In genomic region chr7:35692641-35693040, GRCm38 (mm10) we compare ENCODE assay signal across 25 mouse cellular contexts. TPM values are rescaled to one million over a fixed set of nuclear protein-coding genes. Genes with fewer than 3 reads are reported as not detected.
DNase-seq lines count a peak whose midpoint lies in the region; ATAC-seq lines count a peak whose summit lies in the region.
"Had no signal": no experiment of that assay in that cellular context is flagged by ENCODE, and none has a peak within 500 bp of the region (broad histone marks: within the 10 kb centered on the region; RNA-seq: fewer than 3 reads in every experiment).

No protein-coding gene starts in this region.

- no peak overlapping the region for H3K4me2 ChIP-seq in forebrain, embryonic 16.5 days (ENCODE audit: low read length)
- no peak overlapping the region for H3K4me2 ChIP-seq in hindbrain, embryonic 16.5 days (ENCODE audit: low read length)
- no peak overlapping the region for H3K4me2 ChIP-seq in hindbrain, embryonic 11.5 days (replicated peaks; ENCODE audit: low read depth, low read length)
- H3K4me2 ChIP-seq: embryonic facial prominence, embryonic 12.5 days; forebrain, embryonic 13.5 days had no signal

- peak; percentile 68 to 74 for DNase-seq in cerebellum, postnatal 10 days
- no peak for DNase-seq in cerebellum, postnatal 36 days
- DNase-seq in forebrain, embryonic 10.5 days (ENCODE audit: extremely low spot score, low spot score), result no peak
- DNase-seq in hindbrain, embryonic 11.5 days (ENCODE audit: low spot score), result no peak
- peak; percentile 64 for DNase-seq in left cerebral cortex, postnatal 4 days
- DNase-seq in left cerebral cortex, postnatal 10 days (ENCODE audit: extremely low spot score in 1 of 2, low spot score in 2 of 2), result no peak
- DNase-seq: adrenal gland, adult 8-10 months; adrenal gland, postnatal 14 days; adrenal gland, postnatal 36 days; B cell, adult 2 months; cerebellum, adult 11 months; cerebellum, adult 18-20 months; cerebellum, adult 8-10 months; cerebellum, adult 9-11 months had no signal

- peaks cover 23% of the 10 kb centered on the region for H3K4me1 ChIP-seq in forebrain, embryonic 10.5 days
- H3K4me1 ChIP-seq in forebrain, embryonic 16.5 days (replicated peaks; ENCODE audit: control insufficient read depth, insufficient read depth, low read length), result peaks cover 27% of the 10 kb centered on the region
- peaks cover 8% of the 10 kb centered on the region for H3K4me1 ChIP-seq in hindbrain, embryonic 16.5 days (ENCODE audit: control insufficient read depth, insufficient read depth, low read depth, low read length)
- no peaks in the 10 kb centered on the region for H3K4me1 ChIP-seq in hindbrain, embryonic 11.5 days (replicated peaks; ENCODE audit: control insufficient read depth, insufficient read depth, low read length)

- H3K9ac ChIP-seq in forebrain, embryonic 16.5 days (replicated peaks; ENCODE audit: low read depth, low read length), result no peak overlapping the region
- H3K9ac ChIP-seq in hindbrain, embryonic 16.5 days (ENCODE audit: low read depth, low read length), result no peak overlapping the region
- H3K9ac ChIP-seq in hindbrain, embryonic 11.5 days (ENCODE audit: low read depth, low read length), result no peak overlapping the region
- H3K9ac ChIP-seq: embryonic facial prominence, embryonic 12.5 days; forebrain, embryonic 13.5 days; forebrain, postnatal 0 days had no signal

- no peak overlapping the region for H3K4me3 ChIP-seq in forebrain, embryonic 10.5 days
- no peak overlapping the region for H3K4me3 ChIP-seq in forebrain, embryonic 16.5 days (replicated peaks; ENCODE audit: low read length)
- no peak overlapping the region for H3K4me3 ChIP-seq in hindbrain, embryonic 16.5 days (ENCODE audit: low read length)
- H3K4me3 ChIP-seq in hindbrain, embryonic 11.5 days (ENCODE audit: low read depth, low read length), result no peak overlapping the region
- H3K4me3 ChIP-seq: embryonic facial prominence, embryonic 10.5 days; embryonic facial prominence, embryonic 12.5 days; forebrain, embryonic 13.5 days had no signal

- H3K27ac ChIP-seq in forebrain, embryonic 10.5 days, result peak overlapping the region; percentile 44; the same call in 1 of the 2 replicates
- H3K27ac ChIP-seq in forebrain, embryonic 16.5 days (ENCODE audit: low read length), result no peak overlapping the region
- H3K27ac ChIP-seq in hindbrain, embryonic 16.5 days (ENCODE audit: low read depth, low read length), result no peak overlapping the region
- no peak overlapping the region for H3K27ac ChIP-seq in hindbrain, embryonic 11.5 days (ENCODE audit: low read depth, low read length)
- H3K27ac ChIP-seq: embryonic facial prominence, embryonic 10.5 days; embryonic facial prominence, embryonic 12.5 days had no signal

- intact Hi-C loops in left cerebral cortex, postnatal 4 days (cut with DNase I), result no loop called here
- intact Hi-C loops in left cerebral cortex, postnatal 10 days (cut with DNase I), result no loop called here

- no peak for ATAC-seq in forebrain, embryonic 16.5 days
- 0 out of 2 replicates have a peak, but pooled peaks have one; percentile 24 for ATAC-seq in hindbrain, embryonic 16.5 days
- ATAC-seq in hindbrain, embryonic 11.5 days (ENCODE audit: low FRiP score), result no peak
- ATAC-seq: activated CD4-positive, CD25-positive, alpha-beta regulatory T cell, adult 4 months; CD4-positive, CD25-positive, alpha-beta regulatory T cell, adult 4 months; forebrain, postnatal 0 days; Patski had no signal

- peaks cover 61% of the 10 kb centered on the region for H3K36me3 ChIP-seq in forebrain, embryonic 10.5 days (replicated peaks)
- H3K36me3 ChIP-seq in forebrain, embryonic 16.5 days (ENCODE audit: control insufficient read depth, insufficient read depth), result peaks cover 5% of the 10 kb centered on the region; the same call in 1 of the 2 replicates
- no peaks in the 10 kb centered on the region for H3K36me3 ChIP-seq in hindbrain, embryonic 16.5 days (ENCODE audit: control insufficient read depth, insufficient read depth, low read length)
- no peaks in the 10 kb centered on the region for H3K36me3 ChIP-seq in hindbrain, embryonic 11.5 days (ENCODE audit: control insufficient read depth, insufficient read depth, low read length)

- WGBS in forebrain, embryonic 10.5 days, result 95% methylated on average over 12 of the region's 12 CpGs
- WGBS in forebrain, embryonic 16.5 days, result 78% methylated on average over 12 of the region's 12 CpGs
- 83% methylated on average over 12 of the region's 12 CpGs for WGBS in hindbrain, embryonic 16.5 days
- WGBS in hindbrain, embryonic 11.5 days, result 95% methylated on average over 12 of the region's 12 CpGs

- no peaks in the 10 kb centered on the region for H3K27me3 ChIP-seq in forebrain, embryonic 10.5 days (ENCODE audit: poor library complexity, severe bottlenecking)
- no peaks in the 10 kb centered on the region for H3K27me3 ChIP-seq in forebrain, embryonic 16.5 days (replicated peaks; ENCODE audit: control insufficient read depth, insufficient read depth, low read length)
- no peaks in the 10 kb centered on the region for H3K27me3 ChIP-seq in hindbrain, embryonic 16.5 days (replicated peaks; ENCODE audit: control insufficient read depth, insufficient read depth, low read length)
- H3K27me3 ChIP-seq in hindbrain, embryonic 11.5 days (ENCODE audit: control insufficient read depth, insufficient read depth, low read length), result no peaks in the 10 kb centered on the region
- H3K27me3 ChIP-seq: CH12.LX; embryonic facial prominence, embryonic 12.5 days; forebrain, embryonic 13.5 days; Patski had no signal

- no peaks in the 10 kb centered on the region for H3K9me3 ChIP-seq in forebrain, embryonic 10.5 days
- H3K9me3 ChIP-seq in forebrain, embryonic 16.5 days (ENCODE audit: control insufficient read depth, low read length), result no peaks in the 10 kb centered on the region
- no peaks in the 10 kb centered on the region for H3K9me3 ChIP-seq in hindbrain, embryonic 16.5 days (ENCODE audit: control insufficient read depth, low read length)
- no peaks in the 10 kb centered on the region for H3K9me3 ChIP-seq in hindbrain, embryonic 11.5 days (ENCODE audit: control insufficient read depth, low read length)
- H3K9me3 ChIP-seq: embryonic facial prominence, embryonic 10.5 days; embryonic facial prominence, embryonic 12.5 days; forebrain, embryonic 13.5 days; G1E had no signal

RNA-seq across cellular contexts. Expression of gene Pdcd5, which starts 45.3 kb away (rescaled TPM):
- 316 and 317 TPM in 2 replicates for polyA plus RNA-seq in forebrain, embryonic 10.5 days (2016; fragmentation: Nextera tagmentation; extraction: Ambion mirVana)
- polyA plus RNA-seq in forebrain, embryonic 16.5 days (2015; fragmentation: Nextera tagmentation; extraction: Ambion mirVana), result 200 and 235 TPM in 2 replicates
- polyA plus RNA-seq in hindbrain, embryonic 16.5 days (2015; fragmentation: Nextera tagmentation; extraction: Ambion mirVana), result 244 and 248 TPM in 2 replicates
- 306 and 325 TPM in 2 replicates for polyA plus RNA-seq in hindbrain, embryonic 11.5 days (2014; fragmentation: Nextera tagmentation; extraction: Ambion mirVana)
- total RNA-seq in left cerebral cortex, postnatal 4 days (2021), result 100 to 1,000 TPM; 110 to 114 TPM
- 10 to 100 TPM; 91.7 to 94.7 TPM for total RNA-seq in left cerebral cortex, postnatal 10 days (2021)

Comparison
In these comparisons a context has a peak if more than half of its experiments do, and no peak if none do; other contexts are left out.
1. DNase-seq: peak in cerebellum, postnatal 10 days (2 of 2) and left cerebral cortex, postnatal 4 days (single experiment); none in cerebellum, postnatal 36 days (0 of 2), forebrain, embryonic 10.5 days (single experiment), hindbrain, embryonic 11.5 days (single experiment) and left cerebral cortex, postnatal 10 days (0 of 2).